Mouse (Mus musculus) monocyte, adult 5-6 weeks (primary cell): Measurements from ENCODE around the gene Aifm1. TPM values are rescaled to one million over a fixed set of nuclear protein-coding genes. Genes with fewer than 3 reads are reported as not detected.
"Not testable (repeated sequence)": the region's sequence is repeated elsewhere in the genome, so short reads cannot be mapped to it uniquely, and the experiment has no call there.

Experiments
- ATAC-seq: fragments of 153-309, 156-312 bp; replicated peaks from 2 replicates; pipeline ENCODE4 v1.8.0; 2017; ENCODE audit warnings: mild to moderate bottlenecking; ENCODE audit not compliant: low TSS enrichment, insufficient number of reproducible peaks, severe bottlenecking, poor library complexity, low FRiP score
- total RNA-seq: library from RNA; stranded (forward); fragments of 200-1000, 200-491, 200-594 nt; gene quantifications from 3 replicates; pipeline ENCODE4 v1.2.3, GENCODE M21; 2017

Gene Aifm1
- total RNA-seq, 1 experiment from 2014 or later: 40.5 TPM

DNA sequence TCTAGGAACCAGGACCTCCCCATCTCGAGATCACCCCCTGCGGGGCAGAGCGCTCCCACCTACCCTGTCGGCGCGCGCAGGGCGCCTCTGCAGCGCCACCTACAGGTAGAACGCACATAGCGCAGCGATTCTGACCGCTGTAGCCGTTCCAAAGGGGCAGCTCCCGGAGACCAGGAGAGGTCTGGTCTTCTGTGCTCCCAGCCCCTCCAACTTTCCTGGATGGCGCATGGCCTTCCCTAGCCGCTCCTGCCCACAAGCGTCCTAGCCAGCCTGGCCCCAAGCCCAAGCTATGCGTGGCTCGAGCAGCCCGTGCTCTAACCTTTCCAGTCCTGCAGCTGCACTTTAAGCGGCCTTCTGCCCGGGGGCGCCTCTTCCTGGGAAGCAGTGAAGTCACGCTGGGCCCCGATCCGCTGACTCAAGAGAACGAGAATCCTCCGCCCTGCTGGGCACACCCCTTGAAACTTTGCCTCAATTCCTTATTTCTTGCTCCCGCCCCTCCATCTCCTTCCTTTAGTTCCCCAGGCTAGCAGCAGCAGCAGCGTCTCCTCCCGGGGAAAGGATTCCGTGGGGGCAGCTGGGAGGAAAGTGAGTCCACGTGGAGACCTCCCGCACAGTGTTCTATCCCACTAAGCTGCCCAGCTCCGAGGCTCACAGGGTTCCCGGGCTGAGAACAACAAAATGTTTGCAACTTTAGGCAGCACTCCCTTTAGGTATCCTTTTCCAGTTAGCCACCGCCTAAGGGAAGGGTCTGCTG, 50.4 kb downstream of the Aifm1 start, which contains the start of gene Elf4:
Elf4 (minus strand) TSS at position 379 of the 754 bp plus-strand sequence.
- peak; percentile 79 for ATAC-seq

DNA sequence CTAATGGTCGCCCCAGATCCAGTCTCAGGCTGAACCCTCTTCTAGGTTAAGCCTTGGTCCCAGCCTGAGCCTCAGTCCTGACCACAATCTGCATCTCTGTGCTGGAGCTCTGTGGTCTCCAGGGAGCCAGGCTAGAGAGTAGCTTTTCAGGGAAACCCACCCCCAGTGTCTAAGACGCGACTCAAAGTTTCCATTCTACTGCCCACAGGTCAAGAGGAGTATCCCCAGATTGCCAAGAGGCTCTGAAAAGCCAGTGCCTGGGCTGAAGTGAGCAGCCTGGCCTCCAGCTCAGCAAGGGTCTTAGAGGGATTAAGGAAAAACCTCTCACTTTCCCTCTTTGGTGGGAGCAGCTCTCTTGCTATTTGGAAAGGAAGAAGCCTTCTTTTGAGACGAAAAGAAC, 51.1 kb downstream of the Aifm1 start:
- ATAC-seq: no peak

DNA sequence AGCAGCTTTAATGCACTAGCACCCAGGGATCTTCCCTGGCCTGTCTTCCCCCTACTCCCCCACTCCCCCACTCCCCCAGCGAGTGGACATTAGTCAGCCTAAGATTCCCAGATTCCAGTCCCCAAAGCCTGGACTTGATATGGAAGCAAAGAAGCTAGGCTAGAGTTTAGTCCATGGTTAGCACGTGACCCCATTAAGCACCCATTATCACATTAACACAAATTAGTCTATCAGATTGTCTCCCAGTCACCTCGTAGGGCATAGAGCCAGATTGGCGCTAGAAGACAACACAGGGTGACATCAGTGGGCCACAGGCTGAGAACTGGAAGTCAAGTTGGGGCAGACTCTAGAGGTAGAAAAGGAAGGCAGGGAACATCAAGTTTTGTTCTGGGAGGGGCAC, 52.4 kb downstream of the Aifm1 start:
- ATAC-seq: no peak

DNA sequence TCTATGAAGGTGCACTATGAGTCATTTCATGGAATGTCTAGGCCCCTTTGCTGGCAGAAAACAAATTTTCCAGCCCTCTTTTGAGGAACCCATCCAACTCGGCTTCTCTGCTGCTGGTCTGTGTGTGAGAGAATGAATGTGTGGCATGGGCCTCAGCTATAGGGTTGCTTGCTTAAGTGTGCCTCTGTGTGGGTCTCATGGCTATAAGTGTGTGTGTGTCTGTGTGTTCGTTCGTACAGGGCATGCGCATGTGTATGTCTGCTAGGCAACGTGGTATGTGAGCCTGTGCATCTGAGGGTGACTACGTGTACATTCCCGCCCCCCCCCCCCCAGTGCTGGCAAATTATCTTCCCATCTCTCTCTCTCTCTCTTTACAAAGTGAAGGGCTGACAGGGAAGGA, 52.9 kb downstream of the Aifm1 start:
- ATAC-seq: no peak

DNA sequence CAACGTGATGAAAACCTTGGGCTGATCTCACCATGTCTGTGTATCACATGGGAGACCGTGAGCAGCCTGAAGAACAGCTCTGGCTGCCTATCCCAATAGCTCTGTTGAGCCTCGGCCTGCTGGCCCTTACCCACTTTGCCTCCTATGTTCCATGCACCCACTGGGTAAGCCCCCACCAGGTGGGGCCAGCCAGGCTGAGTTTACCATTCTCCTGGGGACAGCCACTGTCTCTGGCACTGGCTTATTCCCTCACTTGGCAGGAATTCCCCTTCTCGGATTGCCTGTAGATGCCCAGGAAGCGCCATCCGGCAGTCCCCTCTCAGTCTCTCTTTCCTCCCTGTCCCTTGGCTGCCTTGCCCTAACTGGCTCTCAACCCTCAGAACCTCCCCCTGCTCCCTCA, 56.4 kb downstream of the Aifm1 start:
- no peak for ATAC-seq

DNA sequence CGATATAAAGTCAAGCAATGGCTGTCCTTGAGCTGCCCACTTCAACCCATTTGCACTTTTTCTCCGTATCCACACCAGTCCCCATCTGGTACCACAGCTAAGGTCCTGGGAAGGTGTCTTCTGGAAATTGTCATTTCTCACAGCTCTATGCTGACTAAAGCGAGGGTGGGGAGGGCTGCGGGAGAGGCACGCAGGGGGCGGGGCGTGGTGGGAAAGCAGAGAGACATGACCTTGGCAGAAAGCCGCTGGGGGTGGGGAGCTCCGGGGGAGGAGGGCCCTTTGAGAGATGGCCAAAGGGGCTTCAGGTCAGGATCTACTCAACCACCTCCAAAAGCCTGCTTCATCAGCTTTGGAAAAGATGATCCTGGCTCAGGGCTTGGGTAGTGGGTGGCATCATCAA, 58.3 kb downstream of the Aifm1 start:
- no peak for ATAC-seq

DNA sequence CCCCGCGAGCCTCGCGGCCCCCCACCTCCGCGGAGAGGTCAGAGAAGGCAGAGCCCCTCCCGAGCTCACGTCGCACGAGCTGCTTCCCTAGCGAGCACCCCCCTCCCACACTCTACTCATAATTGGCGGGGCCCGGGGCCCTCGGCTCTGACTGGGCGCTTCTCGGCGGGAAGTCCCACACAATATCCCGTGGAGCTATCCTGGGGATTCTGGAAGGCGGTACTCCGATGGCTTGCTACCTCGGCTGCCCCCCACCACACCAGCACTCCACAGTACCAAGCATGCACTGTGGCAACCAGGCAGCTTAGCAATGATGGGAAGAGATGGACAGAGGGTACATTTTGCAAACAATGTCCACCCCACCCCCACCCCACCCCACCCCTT, 58.9 kb downstream of the Aifm1 start:
- peak; percentile 13; the same call in 1 of the 2 replicates for ATAC-seq

DNA sequence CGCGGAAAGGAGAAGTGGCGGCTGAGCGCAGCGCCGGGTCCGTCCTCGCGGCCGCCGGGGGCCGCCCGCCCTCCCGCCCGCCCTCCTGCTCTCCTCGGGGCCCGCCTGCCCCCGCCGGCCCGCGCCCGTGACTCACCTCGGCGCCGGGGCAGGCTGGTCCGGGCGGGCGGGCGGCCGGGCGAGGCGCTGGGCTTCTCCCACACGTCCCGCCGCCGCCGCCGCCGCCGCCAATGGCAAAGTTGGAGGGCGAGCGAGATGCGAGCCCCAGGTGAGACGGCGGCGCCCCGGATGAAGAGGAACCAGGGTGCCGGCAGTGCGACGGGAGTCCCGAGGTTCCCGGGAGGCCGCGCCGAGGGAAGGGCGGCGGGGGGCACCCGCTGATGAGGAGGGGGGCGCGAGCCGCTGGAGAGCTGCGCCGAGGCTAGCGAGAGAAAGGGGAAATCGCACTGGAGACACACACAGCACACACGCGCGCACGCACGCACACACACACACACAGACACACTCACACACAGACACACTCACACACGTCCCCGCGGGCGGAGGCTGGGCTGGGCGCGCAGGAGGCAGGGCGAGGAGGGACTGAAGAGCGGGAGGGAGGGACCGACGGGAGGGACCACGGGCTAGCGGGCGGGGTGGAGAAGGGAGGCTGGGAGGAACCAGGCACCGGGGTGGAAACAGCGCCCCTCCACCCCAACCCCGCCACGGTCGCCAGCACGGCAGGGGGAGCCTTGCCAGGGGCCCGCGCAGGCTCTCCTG, 59.4 kb downstream of the Aifm1 start:
- peak; percentile 85 for ATAC-seq

DNA sequence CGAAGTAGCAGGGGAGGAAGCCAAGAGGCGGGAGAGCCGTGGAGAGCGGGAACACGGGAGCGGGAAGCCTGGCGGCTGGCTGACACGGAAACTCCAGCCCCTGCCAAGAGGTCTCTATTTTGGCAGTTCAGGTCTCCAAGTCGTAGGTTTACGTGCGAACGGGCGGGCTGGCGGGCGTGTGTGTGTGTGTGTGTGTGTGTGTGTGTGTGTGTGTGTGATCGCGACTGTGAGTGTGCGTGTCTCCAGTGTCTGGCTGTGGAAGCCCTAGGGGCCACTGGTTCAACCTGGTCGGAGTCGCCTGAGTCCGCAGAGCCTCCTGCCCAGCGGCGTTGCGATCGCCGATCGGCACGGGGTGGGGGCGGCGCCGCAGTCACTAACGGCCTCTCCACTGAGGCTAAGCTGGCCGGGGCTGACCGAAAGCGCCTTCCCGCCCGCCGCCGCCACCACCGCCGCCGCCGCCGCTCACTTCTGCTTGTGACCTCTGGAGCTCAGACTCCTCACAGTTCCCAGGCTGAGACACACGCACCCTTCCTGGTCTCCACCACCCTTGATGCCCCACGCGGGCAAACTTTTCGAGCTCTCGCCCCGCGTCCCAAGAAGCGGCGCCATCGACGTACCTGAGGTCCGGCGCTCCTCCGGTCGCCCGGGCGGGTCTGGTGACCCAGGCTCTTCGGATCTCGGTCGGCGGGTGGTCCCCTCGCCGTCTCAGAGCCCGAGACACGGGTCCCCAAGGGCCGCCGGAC, 60.3 kb downstream of the Aifm1 start:
- ATAC-seq: no peak

DNA sequence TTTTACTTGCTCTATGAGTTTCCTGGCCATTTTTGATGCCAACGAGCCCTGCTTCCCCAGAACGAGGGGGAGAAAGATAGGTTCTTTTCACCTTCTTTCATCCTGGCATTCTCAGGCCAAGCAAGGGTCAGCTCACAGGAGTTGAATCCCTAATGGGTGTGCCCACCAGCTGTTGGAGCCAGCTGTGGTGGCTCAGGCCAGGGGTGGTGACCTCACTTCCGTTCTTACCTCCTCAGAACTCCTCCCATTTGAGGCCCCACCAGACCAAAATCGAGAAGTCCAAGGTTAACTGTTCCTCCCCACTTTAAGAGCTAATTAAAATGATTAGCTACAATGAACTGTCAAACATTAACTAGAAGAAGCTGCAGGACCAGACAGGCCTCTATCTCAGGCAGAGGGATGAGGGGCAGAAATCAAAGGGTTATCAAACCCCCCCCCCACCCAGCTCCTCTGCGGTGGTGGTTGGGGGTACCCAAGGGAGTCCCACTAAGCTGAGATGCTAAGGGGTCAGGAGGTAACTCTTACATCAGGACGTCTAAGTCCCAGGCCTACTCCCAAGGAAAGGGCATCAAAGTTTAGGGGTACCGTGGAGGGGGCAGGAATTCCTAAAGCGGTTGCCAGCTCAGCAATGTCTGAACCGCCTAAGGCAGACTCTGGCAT, 61.0 kb downstream of the Aifm1 start:
- ATAC-seq: peak; percentile 68

DNA sequence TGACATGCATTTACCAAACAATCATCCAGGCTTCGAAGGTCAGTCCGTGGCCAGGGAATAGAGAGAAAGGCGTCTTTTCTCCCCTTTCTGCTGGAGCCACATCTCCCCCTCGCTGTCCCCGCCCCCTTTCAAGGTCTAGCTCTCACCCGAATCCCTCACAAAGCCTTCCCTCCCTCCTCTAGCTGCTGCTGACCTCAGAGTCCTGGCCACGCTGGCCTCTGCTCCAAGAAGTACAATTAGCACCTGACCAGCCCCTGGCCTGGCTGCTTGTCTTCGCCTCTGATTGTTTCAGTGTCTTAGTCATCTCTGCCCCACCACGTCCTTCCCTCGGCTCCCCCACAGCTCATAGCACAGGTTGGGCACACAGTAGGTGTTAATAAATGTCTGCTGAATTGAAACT, 63.7 kb downstream of the Aifm1 start:
- ATAC-seq: no peak

DNA sequence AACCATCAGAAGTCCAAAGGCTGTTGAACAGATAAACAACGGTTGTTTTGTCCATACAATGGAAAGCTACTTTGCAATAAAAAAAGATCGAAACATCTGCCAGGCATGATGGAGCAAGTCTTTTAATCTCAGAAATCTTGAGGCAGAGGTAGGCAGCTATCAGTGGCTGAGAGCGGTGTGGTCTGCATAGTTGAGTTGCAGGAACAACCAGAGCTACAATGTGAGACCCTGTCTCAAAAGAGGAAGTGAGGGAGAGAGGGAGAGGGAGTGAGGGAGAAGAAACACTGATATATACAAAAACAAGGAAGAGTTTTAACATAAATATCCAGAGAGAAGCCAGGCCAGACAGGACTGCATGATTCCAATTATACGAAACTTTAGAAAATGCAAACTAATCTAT, 68.7 kb downstream of the Aifm1 start:
- ATAC-seq: no peak

DNA sequence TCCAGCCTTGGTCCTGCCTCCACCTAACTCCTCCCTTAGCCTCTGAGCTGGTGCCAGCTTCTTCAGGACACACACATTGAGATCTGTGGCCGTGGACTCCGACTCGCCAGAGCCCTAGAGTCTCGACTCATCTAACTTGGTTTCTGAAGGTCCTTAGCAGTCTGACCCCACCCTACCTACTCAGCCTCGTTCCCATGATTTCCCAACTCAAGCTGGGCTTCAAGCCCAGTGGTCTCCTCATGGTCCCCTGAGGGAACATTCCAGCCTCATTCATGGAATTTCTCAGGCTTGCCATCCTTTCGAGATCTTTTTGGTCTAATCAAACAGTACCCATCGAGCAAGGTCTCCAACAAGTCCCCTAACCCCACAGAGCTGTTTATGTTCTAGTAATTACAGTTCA, 71.4 kb downstream of the Aifm1 start:
- no peak for ATAC-seq

DNA sequence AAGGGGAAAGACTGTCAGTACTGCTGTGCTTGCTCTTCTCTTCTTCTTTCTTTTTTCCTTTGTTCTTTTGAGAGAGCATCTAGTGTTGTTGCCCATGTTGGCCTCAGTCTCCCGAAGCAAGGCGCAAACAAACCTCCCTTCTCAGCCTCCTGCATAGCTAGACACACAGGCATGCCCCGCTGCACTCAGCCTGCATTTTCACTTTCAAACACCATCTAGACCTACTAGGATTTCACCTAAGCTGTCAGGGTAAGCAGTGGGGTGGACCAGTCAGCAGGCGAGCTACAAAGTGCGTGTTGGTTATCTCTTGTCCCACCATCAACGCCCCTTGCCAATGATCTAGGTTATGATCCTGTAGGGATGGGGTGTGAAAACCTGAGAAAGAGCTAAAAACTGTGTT, 71.8 kb downstream of the Aifm1 start:
- no peak for ATAC-seq

DNA sequence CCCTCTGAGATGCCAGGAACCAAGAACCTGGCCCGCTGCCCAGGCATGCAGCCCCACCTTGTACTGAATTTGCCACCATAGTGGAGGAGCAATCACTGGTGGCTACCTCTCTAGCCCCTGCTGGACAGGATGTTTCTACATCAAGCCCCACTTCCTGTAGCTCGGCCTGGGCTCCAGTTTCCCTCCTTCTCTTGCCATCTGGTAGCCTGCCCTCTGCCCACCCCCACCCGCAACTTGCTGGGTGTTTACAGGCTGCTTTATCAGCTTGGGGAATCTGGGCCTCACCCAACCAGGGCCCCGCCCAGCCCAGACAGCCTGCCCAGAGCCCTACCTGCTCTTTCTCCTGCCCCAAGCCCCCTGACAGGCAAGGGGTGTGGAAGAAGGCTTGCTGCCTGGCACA, 74.3 kb downstream of the Aifm1 start:
- ATAC-seq: peak; percentile 63

DNA sequence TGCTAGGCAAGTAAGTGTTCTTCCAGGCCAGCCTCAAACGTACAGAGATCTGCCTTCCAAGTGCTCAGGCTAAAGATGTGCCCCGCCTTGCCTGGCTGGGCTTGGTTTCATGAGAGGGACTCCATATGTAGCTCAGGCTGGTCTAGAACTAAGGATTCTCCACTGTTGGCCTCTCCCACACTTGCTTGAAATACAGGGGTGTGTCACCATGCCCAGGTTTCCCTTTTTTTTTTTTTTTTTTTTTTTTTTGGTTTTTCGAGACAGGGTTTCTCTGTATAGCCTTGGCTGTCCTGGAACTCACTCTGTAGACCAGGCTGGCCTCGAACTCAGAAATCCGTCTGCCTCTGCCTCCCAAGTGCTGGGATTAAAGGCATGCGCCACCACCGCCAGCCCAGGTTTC, 77.3 kb downstream of the Aifm1 start:
- ATAC-seq: not testable (repeated sequence)

DNA sequence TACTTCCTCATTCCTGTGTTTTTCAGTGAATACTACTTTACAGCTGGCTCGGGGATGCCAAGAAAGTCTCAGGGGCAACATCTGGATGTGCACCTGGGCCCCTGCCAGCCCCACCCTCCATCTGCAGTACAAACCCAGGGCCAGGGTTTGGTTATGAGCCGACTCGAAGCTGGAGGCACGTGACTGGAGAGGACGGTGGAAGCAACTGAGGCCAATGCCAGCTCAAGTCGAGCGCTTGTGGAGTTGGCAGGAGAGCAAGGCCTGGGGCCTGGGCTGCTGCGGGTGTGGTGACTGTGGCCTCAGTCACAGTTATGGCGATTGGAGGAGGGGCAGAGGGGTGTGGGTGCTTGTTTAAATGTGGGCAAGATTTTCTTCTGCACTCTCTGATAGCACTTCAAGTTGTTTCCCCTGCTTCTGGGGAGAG, 77.9 kb downstream of the Aifm1 start:
- 0 out of 2 replicates have a peak, but pooled peaks have one; percentile 38 for ATAC-seq

DNA sequence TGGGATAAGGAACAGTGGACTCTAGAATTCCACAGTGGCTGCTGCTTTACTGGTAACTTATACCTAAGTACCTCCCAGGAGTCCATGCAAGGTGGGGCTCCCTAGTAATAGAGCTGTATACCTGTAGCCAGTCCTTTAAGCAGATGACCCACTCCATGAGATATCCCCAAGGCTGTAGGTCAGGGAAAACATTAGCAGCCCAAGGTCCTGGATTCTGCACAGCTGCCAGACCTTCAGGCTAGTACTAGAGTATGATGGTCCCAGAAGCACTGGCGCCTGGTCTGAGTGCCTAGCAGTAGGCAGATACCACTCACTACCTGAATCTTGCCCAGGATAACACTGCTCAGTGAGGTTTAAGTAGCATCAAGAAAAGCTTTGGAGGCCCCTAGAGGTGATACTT, 79.1 kb downstream of the Aifm1 start:
- ATAC-seq: no peak

DNA sequence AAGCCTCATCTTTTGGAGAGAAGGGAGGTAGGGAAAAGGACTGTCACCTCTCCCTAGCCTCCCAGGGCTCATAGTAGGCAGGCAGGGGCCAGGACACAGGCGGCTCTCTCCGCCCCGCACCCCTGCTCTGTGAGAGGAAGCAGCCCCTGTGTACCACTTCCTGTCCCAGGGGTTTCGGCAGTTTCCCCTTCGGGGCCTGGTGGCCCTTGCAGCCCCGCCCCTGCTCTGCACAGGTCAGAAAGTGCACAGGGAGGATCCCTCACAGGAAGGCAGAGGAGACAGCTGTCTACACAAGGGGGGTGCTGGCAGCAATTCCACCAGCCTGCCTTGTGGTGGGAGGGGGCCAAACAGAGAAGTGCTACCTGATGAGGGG, 79.8 kb downstream of the Aifm1 start:
- peak; percentile 72 for ATAC-seq
